Mouse (Mus musculus) thymus, adult 2 months (tissue): ENCODE data around the gene Syt8.

Experiments used
- CTCF ChIP-seq: fragments of 200-500 bp; IDR thresholded peaks from 2 replicates; pipeline ENCODE4 v1.5.1; 2012; ENCODE audit warnings: mild to moderate bottlenecking, control low read depth, low read length, moderate library complexity, borderline replicate concordance; ENCODE audit not compliant: control insufficient read depth, poor library complexity, insufficient read depth; ENCODE audit errors: extremely low read depth
- POLR2A ChIP-seq: fragments of 200-500 bp; IDR thresholded peaks from 2 replicates; pipeline ENCODE4 v1.6.1; 2012; ENCODE audit warnings: mild to moderate bottlenecking, low read length, control low read depth, moderate library complexity; ENCODE audit not compliant: control insufficient read depth, poor library complexity, insufficient read depth; ENCODE audit errors: extremely low read depth

- TF ChIP-seq CTCF = no peak
- no peak for TF ChIP-seq POLR2A
These were observed 874 bp downstream of the Syt8 start for GRCm38 (mm10) chr7:142435524-142435923.
